Mouse (Mus musculus) bone marrow, adult 2 months (tissue): ENCODE results near the gene Fam234a.

ENCODE experiments used
- CTCF ChIP-seq: fragments of 200-500 bp; IDR thresholded peaks from 2 replicates; pipeline ENCODE4 v1.5.1; 2011; ENCODE audit warnings: low read length, control low read depth; ENCODE audit not compliant: control insufficient read depth, insufficient read depth
- POLR2A ChIP-seq: fragments of 200-500 bp; IDR thresholded peaks from 2 replicates; pipeline ENCODE4 v1.6.1; 2011; ENCODE audit warnings: low read depth, mild to moderate bottlenecking, control low read depth, low read length, borderline replicate concordance; ENCODE audit not compliant: control insufficient read depth

GRCm38 (mm10) chr17:26198892-26199291 lies 45.1 kb downstream of the Fam234a start, which contains the start of gene Pdia2:
- TF ChIP-seq CTCF (no peak), POLR2A (no peak)
